Mouse (Mus musculus) left cerebral cortex, adult 11 months (tissue): Measurements from ENCODE around the gene Car5a.

ENCODE experiments used
- DNase-seq: peaks from one replicate; pipeline ENCODE4 v3.0.0; 2022; ENCODE audit warnings: low spot score

Car5a gene

DNA sequence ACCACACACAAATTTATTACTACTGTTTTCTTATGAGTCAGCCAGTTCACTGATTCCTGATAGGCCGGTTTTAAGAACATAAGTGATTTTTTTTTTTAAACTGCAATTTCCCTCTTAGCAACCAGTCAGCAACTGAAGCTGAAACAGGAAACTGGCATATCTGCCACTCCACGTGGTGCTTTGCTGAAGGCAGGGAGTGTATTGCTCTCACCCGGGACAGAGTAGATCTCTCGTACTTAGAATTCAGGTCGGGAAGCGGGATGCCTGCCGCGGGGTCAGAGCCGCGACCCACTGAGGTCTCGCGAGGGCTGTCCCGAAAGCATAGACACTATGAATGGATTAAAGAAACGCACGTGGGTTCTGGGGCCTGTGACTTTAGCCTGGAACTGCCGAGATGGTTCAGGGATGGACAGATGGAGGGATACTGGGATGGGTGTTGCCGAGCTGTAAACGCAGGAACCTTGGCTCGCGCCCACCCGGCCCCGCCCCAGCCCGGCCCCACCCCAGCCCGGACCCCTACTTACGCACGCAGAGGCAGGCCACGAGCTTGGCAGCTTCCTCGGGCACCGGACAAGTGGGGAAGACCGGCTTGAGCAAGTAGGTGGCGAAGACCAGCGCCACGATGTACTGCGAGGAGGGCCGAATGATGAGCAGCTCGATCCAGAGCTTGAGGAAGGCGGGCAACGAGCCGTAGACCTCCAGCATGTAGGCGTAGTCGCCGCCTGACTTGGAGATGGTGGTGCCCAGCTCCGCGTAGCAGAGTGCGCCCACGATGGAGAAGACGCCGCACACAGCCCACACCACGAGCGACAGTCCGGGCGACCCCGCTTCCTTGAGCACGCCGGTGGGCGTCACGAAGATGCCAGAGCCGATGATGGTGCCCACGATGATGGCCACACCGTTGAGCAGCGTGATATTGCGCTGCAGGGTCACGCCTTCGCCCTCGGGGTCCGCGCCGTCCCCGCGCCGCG lies 37.9 kb downstream of the Car5a start:
- DNase-seq = no peak

DNA sequence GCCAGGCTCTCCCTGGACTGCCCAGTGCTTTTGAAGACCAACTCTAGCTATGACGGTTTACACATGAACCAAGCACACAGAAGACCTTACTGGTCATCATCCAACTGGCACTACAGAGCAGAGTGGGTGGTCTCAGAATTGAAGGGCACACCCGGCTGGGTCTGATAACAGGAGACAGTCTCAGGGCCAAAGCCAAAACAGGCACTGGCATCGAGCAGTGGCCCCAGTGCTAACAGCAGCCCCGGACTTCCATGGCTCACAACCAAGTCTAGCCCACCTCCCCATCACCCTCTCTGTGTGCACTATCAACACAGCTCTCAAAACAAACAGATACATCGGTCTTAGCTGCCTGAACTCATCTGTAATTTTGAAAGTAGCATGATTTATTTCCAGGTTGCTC lies 38.8 kb downstream of the Car5a start:
- no peak for DNase-seq

DNA sequence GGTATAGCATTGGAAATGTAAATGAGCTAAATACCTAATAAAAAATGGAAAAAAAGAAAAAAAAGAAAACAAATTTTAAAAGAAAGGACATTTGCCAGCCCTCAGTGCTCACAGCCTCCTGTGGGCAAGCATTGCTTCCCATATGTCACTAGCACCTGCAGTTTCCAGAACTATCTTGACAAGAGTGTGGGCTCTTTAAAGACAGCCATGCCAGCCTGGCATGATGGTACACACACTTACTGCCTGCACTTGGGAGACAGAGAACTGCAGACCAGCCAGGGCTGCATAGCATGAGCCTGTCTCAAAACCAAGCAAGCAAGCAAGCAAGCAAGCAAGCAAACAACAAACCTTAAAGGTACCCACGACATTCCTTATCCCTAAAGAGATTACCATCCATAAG lies 39.3 kb downstream of the Car5a start:
- DNase-seq = no peak

DNA sequence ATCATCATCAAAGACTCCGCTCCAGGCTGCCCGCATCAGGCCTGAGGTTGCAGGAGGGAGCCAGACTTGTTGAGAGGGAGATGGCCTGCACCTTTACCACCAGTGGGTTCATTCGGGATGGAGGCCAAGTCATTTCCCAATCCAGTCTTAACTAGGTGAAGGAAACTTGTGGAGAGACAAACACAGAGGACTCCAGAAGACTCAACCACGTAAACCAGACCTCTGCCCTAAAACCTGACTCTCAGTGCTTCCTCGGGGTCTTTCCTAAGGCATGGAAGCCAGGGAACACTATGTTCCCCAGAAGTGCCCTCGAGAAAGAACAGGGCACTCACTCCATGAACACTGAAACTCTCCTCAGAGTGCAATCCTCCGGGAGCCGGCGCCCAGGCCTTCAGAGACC lies 39.7 kb downstream of the Car5a start:
- DNase-seq = no peak

DNA sequence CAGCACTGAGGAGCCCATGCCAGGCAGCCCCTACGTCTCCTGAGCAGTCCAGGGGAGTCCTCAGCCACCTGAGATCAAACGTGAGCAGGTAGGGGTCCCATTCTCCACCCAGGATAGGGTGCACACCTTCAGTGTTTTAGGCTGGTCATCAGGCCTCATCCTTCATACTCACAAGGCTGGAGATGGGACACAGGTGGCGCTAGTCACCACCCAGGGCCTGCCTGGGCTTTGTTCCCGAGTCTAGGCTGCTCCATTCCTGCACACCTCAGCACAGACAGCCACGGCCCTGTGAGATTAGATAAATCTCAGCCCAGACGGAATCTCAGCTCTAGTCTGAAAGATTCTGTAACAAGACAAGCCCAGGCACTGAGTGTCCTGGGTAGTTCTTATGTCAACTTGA lies 40.7 kb downstream of the Car5a start:
- no peak for DNase-seq

DNA sequence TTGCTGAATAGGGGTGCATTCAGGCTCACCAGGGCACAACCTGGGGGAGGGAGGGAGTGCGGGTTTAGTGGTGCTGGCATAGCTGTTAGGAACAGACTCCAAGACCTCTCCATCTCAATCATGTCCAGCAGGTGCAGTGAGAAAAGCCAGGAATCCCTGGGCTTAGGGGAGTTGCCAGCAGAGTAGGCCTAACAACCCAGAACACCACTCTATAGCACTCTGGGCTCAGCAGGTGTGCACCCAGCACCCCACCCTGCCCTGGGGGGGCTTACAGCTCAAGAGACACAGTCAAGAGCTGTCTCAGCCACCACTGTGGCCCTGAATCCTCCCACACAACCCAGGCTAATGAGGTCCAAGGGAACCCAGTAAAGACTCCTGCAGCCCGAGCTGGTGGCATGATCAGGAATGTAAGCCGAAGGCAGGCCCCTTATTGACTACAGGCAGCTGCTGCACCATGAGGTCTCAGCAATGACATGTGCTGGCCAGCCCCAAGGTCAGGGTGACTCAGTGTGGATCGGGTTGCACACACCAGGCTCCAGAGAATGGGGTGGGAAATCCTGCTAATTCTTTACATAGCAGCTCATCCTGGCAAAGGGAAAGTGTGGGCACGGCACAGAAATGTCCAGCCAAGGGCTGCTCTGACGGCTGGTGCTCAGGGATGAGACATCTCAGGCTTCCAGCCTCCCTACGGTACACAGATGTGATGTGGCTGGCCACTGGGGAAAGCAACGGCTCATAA lies 43.0 kb downstream of the Car5a start:
- no peak for DNase-seq

DNA sequence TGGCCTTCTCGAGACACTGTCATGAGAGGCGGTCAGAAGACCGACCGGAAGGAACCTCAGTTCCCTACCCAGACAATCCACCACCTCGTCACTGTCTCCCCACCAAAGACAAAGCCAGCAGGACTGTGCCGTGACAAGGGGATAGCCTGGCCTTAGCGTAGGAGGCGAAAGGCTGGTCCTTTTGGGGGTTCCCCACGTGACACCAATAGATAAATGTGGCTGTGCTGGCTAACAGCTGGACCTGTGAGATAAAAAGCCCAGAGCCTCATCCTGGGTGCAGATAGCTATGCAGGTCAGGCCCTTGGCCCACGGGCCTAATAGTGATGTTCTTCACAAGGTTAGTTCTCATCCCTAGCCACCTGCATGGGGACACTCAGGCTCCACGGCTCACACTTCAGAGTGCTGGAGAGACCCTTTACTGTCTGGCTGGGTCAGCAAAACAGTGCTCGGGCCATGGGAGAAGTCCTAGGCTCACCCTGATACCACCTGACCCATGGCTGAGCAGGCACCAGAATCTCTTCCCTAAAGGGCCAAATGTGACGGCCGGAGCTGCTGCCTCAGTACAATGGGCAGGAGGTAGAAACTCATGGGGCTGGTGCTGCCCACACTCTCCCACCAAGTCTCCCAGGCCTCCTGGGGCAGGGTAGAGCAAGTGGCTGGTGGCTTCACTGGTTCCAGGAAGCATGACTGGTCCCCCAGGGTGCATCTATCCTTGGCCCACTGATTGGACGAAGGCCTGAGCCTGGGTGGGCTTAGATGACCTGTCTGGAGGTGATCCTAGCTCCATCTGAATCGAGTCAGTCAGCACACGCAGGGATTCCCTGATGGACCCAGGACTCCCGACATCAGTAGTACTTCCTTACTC lies 45.3 kb downstream of the Car5a start:
- no peak for DNase-seq

DNA sequence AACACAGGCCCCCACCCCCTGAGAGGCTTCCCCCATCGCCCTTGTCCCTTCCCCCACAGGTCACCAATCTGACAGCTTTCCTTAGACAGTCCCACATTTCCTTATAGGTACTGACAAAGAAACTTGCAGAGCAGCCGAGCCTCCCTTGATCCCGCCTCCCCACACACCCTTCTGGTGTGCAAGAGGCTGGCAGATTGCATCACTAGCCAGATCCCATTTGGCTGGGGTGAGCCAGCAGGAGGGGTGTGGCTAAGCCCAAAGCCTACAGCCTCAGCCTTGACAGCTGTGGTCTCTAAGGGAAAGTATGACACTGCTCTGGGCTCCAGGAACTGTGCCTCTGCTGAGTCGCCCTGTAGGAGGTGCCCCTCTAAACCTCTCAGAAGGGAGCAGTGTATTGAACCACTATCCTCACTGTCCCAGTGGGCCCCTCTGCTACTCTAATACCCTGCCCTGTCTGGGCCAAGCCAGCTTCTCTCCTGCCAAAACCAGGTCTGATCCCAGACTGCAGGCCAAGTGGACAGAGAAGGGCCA lies 46.2 kb downstream of the Car5a start:
- peak; percentile 60 for DNase-seq

DNA sequence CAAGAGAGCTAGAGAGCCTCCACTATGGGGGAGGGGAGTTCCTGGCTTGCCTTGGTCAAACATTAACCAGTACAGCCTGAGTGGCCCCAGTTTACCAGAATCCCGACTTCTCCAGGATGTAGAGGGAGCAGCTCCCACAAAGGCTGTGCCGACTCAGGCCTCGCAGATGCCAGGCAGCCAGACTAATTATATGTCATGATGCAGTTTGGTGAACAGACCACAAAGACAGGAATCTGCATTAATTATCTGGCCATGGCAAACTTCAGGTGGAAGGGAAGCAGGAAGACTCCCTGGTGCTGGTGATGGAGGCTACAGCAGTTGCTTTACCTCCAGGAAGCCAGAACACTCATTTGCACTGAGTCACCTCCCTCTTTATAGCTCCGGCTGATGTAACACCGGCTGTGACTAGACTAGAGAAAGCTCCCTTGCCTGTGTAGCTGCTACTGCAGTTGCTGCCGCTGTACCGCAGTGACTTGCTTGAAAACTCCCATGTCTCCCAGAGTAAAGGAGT lies 46.8 kb downstream of the Car5a start:
- peak; percentile 51 for DNase-seq

DNA sequence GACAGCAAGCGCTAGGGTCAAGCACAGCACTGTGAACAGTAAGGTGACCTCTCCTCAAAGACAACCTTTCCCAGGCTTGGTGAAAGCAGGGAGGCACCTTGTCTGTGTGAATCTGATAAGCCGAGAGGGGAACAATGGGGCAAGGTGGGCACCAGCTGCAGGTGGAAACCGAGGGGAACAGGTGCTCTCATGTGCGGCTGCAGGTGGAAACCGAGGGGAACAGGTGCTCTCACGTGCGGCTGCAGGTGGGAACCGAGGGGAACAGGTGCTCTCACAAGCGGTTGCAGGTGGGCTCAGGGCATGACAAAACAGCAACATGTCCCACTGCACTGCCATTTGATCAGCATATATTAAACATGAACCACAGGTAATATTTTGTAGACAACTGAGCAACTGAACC lies 47.5 kb downstream of the Car5a start:
- DNase-seq = no peak

DNA sequence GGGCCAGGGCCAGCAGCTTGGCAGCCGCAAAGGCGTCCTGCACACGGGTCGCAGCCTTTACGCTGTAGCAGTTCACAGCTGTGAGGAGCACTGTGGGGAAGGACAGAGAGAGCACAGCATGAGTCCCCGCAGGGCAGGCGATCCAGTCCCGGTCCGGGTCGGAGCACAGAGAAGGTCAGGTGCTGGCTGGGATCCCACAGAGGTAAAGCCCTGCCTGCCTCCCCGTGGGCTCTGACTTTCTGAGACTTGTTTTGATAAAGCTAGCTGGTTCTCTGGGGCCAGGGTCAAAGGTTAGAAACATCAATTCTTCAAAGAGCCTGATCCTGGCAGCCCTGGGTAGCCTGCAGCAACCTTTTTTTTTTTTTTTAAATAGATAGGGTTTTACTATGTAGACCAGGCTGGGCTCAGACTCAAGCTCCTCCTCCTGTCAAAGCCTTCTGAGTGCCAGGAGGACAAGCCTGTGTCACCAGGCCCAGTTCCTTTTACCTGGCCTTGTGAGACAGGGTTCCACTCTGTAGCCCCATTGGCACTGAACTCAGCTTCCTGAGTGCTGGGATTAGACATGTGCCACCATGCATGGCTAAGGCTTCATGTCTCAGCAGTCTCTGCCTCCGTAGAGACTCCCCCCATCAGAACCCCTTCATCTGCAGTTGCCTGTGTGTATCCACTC lies 48.1 kb downstream of the Car5a start:
- no peak for DNase-seq

DNA sequence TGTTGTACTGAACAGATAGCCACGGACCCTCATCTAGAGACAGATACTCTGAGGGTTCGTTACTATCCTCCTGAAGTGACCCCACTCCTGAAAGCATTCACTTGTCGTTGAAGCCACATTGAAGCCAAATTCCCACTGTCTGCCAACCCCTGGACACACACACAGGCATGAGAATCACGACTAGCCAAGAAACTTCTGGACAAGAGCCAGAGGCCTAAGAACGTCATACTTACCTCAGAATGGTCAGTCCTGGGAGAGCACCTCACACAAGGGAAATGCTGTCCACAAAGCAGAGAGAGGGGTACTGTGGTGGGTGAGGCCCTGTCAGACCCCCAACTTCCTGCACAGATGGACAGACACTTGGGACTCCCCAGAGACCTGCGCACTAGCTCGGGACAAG lies 48.8 kb downstream of the Car5a start:
- no peak for DNase-seq

DNA sequence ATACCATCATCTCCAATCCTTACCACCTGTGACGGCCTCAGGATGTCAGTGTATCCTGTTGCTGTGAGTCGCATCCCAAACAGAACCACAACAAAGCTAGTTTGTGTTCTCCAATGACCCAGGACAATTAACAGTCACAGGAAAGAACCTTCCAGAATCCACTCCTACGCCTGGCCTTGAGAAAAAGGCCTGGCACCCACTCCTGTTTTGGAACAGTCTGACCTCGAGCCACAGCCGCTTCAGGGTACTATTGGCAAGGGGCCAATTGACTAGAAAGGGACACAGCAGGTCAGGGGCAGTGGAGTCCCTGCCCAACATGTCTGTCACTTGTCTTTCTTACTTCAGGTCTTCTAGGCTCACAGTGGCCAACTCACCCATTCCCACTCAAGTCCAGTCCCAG lies 51.8 kb downstream of the Car5a start:
- no peak for DNase-seq

DNA sequence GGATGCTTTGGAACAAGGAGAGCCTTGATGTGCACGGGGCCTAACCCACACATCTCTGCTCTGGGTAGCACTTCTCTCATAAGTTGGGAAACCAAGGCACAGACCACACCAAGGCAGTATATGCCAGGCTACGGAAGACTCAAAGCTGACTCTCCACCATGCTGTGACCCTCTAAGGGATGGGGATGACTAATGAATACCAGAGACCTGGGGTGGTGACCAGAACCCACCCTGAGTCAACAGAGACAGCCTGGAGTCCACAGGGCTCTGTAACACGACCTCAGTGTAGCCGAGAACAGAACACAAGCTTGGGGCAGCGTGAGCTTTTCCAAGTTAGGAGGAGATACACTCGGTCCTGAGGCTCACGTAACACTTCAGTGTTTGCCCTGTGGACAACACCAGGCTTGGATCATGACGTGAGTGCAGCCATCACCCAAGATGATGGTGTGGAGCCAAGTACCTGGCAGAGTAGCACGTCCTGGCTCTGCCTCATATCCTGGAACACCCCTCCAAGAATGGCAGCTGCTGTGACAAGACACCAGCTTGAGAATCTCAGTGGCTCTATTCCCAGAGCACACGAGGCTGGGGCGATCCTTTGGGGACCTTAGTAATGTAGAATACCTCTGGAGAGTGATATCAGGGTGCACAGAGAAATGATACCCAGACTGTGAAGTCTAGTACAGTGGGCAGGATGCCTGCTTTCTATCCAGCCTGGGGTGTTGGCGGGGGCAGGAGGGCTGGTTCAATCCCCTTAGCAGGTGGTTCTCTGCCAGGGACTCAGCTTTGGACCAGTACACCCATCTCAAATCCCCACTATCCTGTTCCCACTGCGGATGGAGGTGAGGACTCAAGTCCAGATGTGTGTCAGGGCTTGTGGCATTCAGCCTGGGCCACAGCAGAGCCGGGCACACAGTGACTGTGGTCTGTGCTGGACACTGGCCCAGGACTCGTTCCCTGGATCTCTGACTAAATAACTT lies 54.6 kb downstream of the Car5a start:
- DNase-seq = no peak

DNA sequence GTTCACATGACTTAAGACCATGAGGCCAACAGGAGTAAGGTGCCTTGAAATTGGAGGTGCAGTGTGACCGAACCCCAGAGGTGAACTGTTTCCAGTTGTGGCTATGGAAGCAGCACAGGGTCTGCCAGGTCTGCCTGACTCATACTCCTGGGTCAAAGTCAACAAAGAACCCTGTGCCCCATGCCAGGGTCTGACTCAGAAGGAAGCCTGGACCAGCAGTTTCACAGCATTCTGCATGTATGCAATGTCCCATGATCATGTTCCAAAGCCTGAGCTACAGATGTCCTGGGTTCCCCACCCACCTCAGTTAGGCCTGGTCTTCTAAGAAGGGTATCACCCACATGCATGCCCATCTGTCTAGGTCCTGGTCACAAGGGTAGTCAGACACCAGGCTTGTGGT lies 55.4 kb downstream of the Car5a start:
- DNase-seq = no peak

DNA sequence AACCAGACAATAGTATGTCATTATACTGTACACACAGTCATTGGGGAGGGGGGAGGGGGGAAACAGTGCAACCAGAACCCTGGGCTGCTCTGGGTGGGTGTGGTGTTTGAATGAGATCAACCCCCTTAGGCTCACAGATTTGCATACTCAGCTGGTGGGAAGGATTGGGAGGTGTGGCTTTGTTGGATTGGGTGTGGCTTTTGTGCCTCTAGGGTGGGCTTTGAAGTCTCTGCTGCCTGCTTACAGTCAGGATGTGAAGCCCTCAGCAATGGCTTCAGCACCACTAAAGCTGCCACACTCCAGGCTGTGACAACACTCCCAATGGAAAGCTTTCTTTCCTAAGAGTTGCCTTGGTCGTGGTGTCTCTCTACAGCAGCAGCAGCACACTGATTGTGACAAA lies 57.2 kb downstream of the Car5a start:
- no peak for DNase-seq

DNA sequence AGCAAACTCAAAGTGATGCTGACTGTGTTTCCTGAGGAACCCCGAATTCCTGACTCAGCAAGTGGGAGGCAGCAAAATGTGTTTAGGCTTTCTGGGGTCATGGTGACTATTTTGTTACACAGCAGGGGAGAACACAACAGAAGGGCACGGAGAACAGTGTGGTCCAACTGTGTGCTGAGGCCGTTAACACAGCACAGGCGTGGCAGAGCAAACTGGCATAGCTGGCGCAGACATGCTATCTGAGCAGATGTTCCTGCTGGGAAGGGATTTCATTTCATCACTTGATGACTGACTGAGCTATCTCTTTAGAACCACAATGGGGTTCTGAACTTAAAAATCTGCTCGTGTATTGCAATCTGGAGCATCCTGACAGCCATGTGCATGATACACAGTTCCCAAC lies 59.3 kb downstream of the Car5a start:
- DNase-seq = no peak

DNA sequence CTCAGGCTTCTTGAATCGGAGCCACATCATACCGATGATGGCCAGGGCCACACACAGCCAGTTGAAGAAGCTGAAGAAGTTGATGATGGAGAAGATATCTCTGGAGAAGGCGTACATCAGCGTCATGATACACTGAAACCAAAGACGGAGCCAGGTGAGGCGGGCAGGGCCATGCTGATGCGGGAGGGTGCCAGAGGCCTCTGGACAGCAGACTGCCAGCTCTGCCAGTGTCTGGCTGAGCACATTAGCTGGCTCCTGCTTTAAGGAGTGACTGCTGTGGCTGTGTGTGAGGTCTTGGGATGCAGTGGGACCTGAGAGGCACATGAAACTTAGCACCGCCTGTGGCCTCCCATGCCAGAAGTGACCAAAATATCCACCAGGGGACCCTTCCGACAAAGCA lies 59.7 kb downstream of the Car5a start:
- DNase-seq = no peak

DNA sequence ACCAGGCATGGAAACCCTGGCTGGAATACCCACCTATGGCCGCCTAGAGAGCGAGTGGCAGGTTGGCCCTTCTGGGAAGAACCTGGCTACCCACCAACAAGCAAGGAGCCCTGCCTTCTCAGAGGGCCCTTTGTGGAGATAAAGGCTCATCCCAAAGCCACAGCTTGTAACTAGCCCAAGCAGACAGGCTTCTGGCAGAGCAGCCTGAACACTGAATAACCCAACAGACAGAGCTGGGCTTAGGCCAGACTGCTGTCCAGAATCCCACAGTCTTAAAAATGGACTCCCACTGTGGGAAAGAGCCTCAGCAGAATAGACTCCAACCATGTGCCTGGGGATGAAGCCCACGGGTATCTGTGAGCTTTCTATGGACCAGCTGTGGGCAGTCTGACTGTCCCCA lies 60.5 kb downstream of the Car5a start:
- DNase-seq = no peak

DNA sequence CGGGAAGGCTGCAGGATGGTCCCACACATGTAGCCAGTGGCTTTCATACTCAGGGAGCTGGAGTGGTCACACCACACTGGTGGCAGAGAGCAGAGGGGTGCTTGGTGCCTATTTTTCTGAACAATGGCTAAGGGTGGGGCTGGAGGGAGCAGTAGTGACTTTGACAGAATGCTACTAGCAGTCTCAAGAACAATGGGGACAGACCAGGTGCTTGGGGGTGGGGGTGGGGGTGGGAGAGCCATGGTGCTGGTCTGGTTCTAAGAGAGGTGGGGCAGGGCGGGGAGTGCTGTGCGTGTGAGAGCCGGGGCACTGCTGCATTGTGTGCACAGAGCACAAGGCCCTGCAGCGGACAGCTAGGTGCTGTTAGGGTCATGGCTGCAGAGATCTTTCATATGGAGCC lies 62.8 kb downstream of the Car5a start:
- DNase-seq = no peak
